Mouse (Mus musculus) kidney, adult 2 months (tissue): ENCODE data around the gene Vps33b.

Experiments
- CTCF ChIP-seq: fragments of 200-500 bp; conservative IDR thresholded peaks from 2 replicates; pipeline ENCODE4 v1.5.1; 2011; ENCODE audit warnings: low read depth, mild to moderate bottlenecking, control low read depth, low read length, moderate library complexity, mixed read lengths; ENCODE audit not compliant: insufficient read depth, insufficient read length
- POLR2A ChIP-seq: fragments of 200-500 bp; IDR thresholded peaks from one replicate; pipeline ENCODE4 v1.6.1; 2011; ENCODE audit warnings: low read depth, low read length, control low read depth

- TF ChIP-seq CTCF (no peak), POLR2A (no peak)
Observed at GRCm38 (mm10) chr7:80285725-80286124, 16.3 kb downstream of the Vps33b start.
